Mouse (Mus musculus) forebrain, embryonic 12.5 days (tissue): Measurements from ENCODE around the gene Bscl2. TPM values are rescaled to one million over a fixed set of nuclear protein-coding genes. Genes with fewer than 3 reads are reported as not detected.
"Not testable (repeated sequence)": the region's sequence is repeated elsewhere in the genome, so short reads cannot be mapped to it uniquely, and the experiment has no call there.

ENCODE experiments used
- ATAC-seq: fragments of 200-750 bp; cut with Nextera tagmentation; 2 replicates; pipeline ENCODE4 v1.8.0; 2017; ENCODE audit warnings: moderate TSS enrichment; ENCODE audit not compliant: low FRiP score
- H3K27ac ChIP-seq: fragments of 300-500 bp; sonication (generic); 2 replicates; pipeline ENCODE4 v1.5.1; 2016; ENCODE audit warnings: mild to moderate bottlenecking
- H3K27me3 ChIP-seq: fragments of 300-500 bp; sonication (generic); 2 replicates; pipeline ENCODE4 v1.6.1; 2016; ENCODE audit warnings: mild to moderate bottlenecking
- H3K36me3 ChIP-seq: fragments of 300-500 bp; sonication (generic); replicated peaks from 2 replicates; pipeline ENCODE4 v1.6.1; 2016; ENCODE audit warnings: mild to moderate bottlenecking
- H3K4me1 ChIP-seq: fragments of 300-500 bp; sonication (generic); 2 replicates; pipeline ENCODE4 v1.6.1; 2016
- H3K4me2 ChIP-seq: fragments of 300-500 bp; sonication (generic); 2 replicates; pipeline ENCODE4 v1.6.1; 2016; ENCODE audit warnings: mild to moderate bottlenecking, moderate library complexity
- H3K4me3 ChIP-seq: fragments of 300-500 bp; sonication (generic); replicated peaks from 2 replicates; pipeline ENCODE4 v1.5.1; 2016; ENCODE audit warnings: mild to moderate bottlenecking
- H3K9ac ChIP-seq: fragments of 300-500 bp; sonication (generic); 2 replicates; pipeline ENCODE4 v1.6.1; 2016; ENCODE audit warnings: mild to moderate bottlenecking
- H3K9me3 ChIP-seq: fragments of 300-500 bp; sonication (generic); 2 replicates; pipeline ENCODE4 v1.6.1; 2016
- WGBS: fragments of 180-500 bp; shearing (Covaris S2); methylation state at CpG from one replicate; pipeline ENCODE4 v1.1.7; 2016; 5-methylcytosine and 5-hydroxymethylcytosine counted together
- polyA plus RNA-seq: library from polyadenylated mRNA; unstranded; fragments of >200 nt; fragmentation: Nextera tagmentation; extraction: Ambion mirVana; gene quantifications from 2 replicates; pipeline ENCODE4 v1.2.1, GENCODE M21; 2016

Bscl2 gene
- polyA plus RNA-seq, 1 experiment from 2014 or later, result 62.9 TPM

GRCm38 (mm10) chr19:8853117-8853516 is 15.8 kb downstream of the Bscl2 start:
- H3K36me3 ChIP-seq, result peaks cover 9% of the 10 kb centered on the region
- H3K4me1 ChIP-seq, result no peaks in the 10 kb centered on the region
- WGBS, result 95% methylated on average over 3 of the region's 3 CpGs
- no peaks in the 10 kb centered on the region for H3K9me3 ChIP-seq
- H3K27ac ChIP-seq, result no peak overlapping the region
- H3K4me2 ChIP-seq, result no peak overlapping the region
- ATAC-seq, result no peak
- peaks cover 4% of the 10 kb centered on the region; the same call in 1 of the 2 replicates for H3K27me3 ChIP-seq
- no peak overlapping the region for H3K9ac ChIP-seq
- no peak overlapping the region for H3K4me3 ChIP-seq

- H3K27me3 ChIP-seq, result no peaks in the 10 kb centered on the region
- no peak overlapping the region for H3K9ac ChIP-seq
- H3K36me3 ChIP-seq, result no peaks in the 10 kb centered on the region
- no peak overlapping the region for H3K4me2 ChIP-seq
- no peak for ATAC-seq
- no peaks in the 10 kb centered on the region for H3K4me1 ChIP-seq
- H3K4me3 ChIP-seq, result no peak overlapping the region
- WGBS, result 50% methylated on average over 4 of the region's 4 CpGs
- H3K9me3 ChIP-seq, result no peaks in the 10 kb centered on the region
- no peak overlapping the region for H3K27ac ChIP-seq
These were observed 20.4 kb downstream of the Bscl2 start for GRCm38 (mm10) chr19:8857689-8858088.

GRCm38 (mm10) chr19:8859018-8859417 is 21.8 kb downstream of the Bscl2 start:
- H3K9me3 ChIP-seq, result no peaks in the 10 kb centered on the region
- no peak overlapping the region for H3K4me3 ChIP-seq
- no peaks in the 10 kb centered on the region for H3K4me1 ChIP-seq
- no peaks in the 10 kb centered on the region for H3K36me3 ChIP-seq
- H3K27ac ChIP-seq, result no peak overlapping the region
- no peak for ATAC-seq
- no peak overlapping the region for H3K4me2 ChIP-seq
- H3K27me3 ChIP-seq, result no peaks in the 10 kb centered on the region
- WGBS, result 18% methylated on average over 1 of the region's 1 CpGs
- no peak overlapping the region for H3K9ac ChIP-seq

- Histone ChIP-seq H3K27me3 (no peaks in the 10 kb centered on the region), H3K4me1 (no peaks in the 10 kb centered on the region), H3K36me3 (no peaks in the 10 kb centered on the region), H3K9me3 (no peaks in the 10 kb centered on the region), H3K9ac (no peak overlapping the region), H3K4me3 (no peak overlapping the region), H3K4me2 (no peak overlapping the region), H3K27ac (no peak overlapping the region)
- no peak for ATAC-seq
- 85% methylated on average over 6 of the region's 6 CpGs for WGBS
These were observed 27.0 kb downstream of the Bscl2 start for GRCm38 (mm10) chr19:8864265-8864664.

GRCm38 (mm10) chr19:8870381-8870780 is 33.1 kb downstream of the Bscl2 start:
- Histone ChIP-seq H3K4me2 (peak overlapping the region; percentile 95; the same call in 1 of the 2 replicates), H3K36me3 (peaks cover 24% of the 10 kb centered on the region), H3K4me1 (peaks cover 10% of the 10 kb centered on the region)
- 58% methylated on average over 3 of the region's 3 CpGs for WGBS
- not testable (repeated sequence) for H3K27ac ChIP-seq, H3K9ac ChIP-seq, H3K27me3 ChIP-seq, ATAC-seq, H3K9me3 ChIP-seq, H3K4me3 ChIP-seq

- ATAC-seq, result peak; percentile 47
- peak overlapping the region; percentile 57 for H3K27ac ChIP-seq
- H3K9me3 ChIP-seq, result no peaks in the 10 kb centered on the region
- peaks cover 28% of the 10 kb centered on the region for H3K36me3 ChIP-seq
- H3K27me3 ChIP-seq, result no peaks in the 10 kb centered on the region
- 59% methylated on average over 9 of the region's 9 CpGs for WGBS
- H3K4me2 ChIP-seq, result peak overlapping the region; percentile 95
- peak overlapping the region; percentile 97 for H3K9ac ChIP-seq
- peaks cover 10% of the 10 kb centered on the region for H3K4me1 ChIP-seq
- H3K4me3 ChIP-seq, result peak overlapping the region; percentile 97
These were observed 33.6 kb downstream of the Bscl2 start for GRCm38 (mm10) chr19:8870838-8871237.

GRCm38 (mm10) chr19:8871267-8872186 is 34.3 kb downstream of the Bscl2 start, which contains the start of gene Ubxn1:
TSS of gene Ubxn1 (plus strand) at chr19:8871496.
- Histone ChIP-seq H3K27ac (peak within 1 kb of the TSS; percentile 78), H3K4me2 (peak within 1 kb of the TSS; percentile 95), H3K9ac (peak within 1 kb of the TSS; percentile 97), H3K9me3 (no peaks in the 10 kb centered on the region), H3K4me3 (peak within 1 kb of the TSS; percentile 97), H3K36me3 (peaks cover 35% of the 10 kb centered on the region), H3K4me1 (peaks cover 10% of the 10 kb centered on the region), H3K27me3 (no peaks in the 10 kb centered on the region)
- WGBS, result 1% methylated on average over 59 of the region's 59 CpGs
- peak; percentile 99 for ATAC-seq

GRCm38 (mm10) chr19:8872266-8872840 is 35.1 kb downstream of the Bscl2 start:
- peak overlapping the region; percentile 97 for H3K9ac ChIP-seq
- peaks cover 42% of the 10 kb centered on the region for H3K36me3 ChIP-seq
- no peak for ATAC-seq
- H3K4me2 ChIP-seq, result peak overlapping the region; percentile 95
- WGBS, result 85% methylated on average over 10 of the region's 10 CpGs
- H3K27me3 ChIP-seq, result no peaks in the 10 kb centered on the region
- no peak overlapping the region for H3K27ac ChIP-seq
- H3K4me3 ChIP-seq, result peak overlapping the region; percentile 97
- peaks cover 10% of the 10 kb centered on the region for H3K4me1 ChIP-seq
- H3K9me3 ChIP-seq, result no peaks in the 10 kb centered on the region

- WGBS, result 93% methylated on average over 7 of the region's 7 CpGs
- no peak overlapping the region for H3K9ac ChIP-seq
- ATAC-seq, result no peak
- no peak overlapping the region for H3K4me3 ChIP-seq
- no peaks in the 10 kb centered on the region for H3K9me3 ChIP-seq
- H3K27ac ChIP-seq, result no peak overlapping the region
- H3K27me3 ChIP-seq, result no peaks in the 10 kb centered on the region
- peaks cover 17% of the 10 kb centered on the region for H3K4me1 ChIP-seq
- peaks cover 42% of the 10 kb centered on the region for H3K36me3 ChIP-seq
- no peak overlapping the region for H3K4me2 ChIP-seq
These were observed 37.8 kb downstream of the Bscl2 start for GRCm38 (mm10) chr19:8875031-8875430.

- H3K4me1 ChIP-seq, result peaks cover 11% of the 10 kb centered on the region
- no peaks in the 10 kb centered on the region for H3K9me3 ChIP-seq
- under 1% methylated on average over 42 of the region's 42 CpGs for whole genome bisulfite sequencing
- H3K9ac ChIP-seq, result peak within 1 kb of the TSS; percentile 89
- ATAC-seq, result peak; percentile 97
- H3K4me2 ChIP-seq, result peak within 1 kb of the TSS; percentile 84
- H3K27ac ChIP-seq, result peak within 1 kb of the TSS; percentile 80
- peak within 1 kb of the TSS; percentile 77 for H3K4me3 ChIP-seq
- H3K27me3 ChIP-seq, result no peaks in the 10 kb centered on the region
- H3K36me3 ChIP-seq, result peaks cover 17% of the 10 kb centered on the region
These were observed 43.2 kb downstream of the Bscl2 start, which contains the start of gene Uqcc3 for GRCm38 (mm10) chr19:8880311-8881033. TSS of gene Uqcc3 (minus strand) at chr19:8880923.

GRCm38 (mm10) chr19:8881034-8881392 is 43.7 kb downstream of the Bscl2 start:
- H3K4me2 ChIP-seq, result peak overlapping the region; percentile 84
- H3K27me3 ChIP-seq, result no peaks in the 10 kb centered on the region
- peak overlapping the region; percentile 89; the same call in 1 of the 2 replicates for H3K9ac ChIP-seq
- ATAC-seq, result no peak; the same call in 1 of the 2 replicates
- 24% methylated on average over 3 of the region's 3 CpGs for WGBS
- peak overlapping the region; percentile 80; the same call in 1 of the 2 replicates for H3K27ac ChIP-seq
- H3K9me3 ChIP-seq, result no peaks in the 10 kb centered on the region
- peaks cover 12% of the 10 kb centered on the region for H3K36me3 ChIP-seq
- H3K4me1 ChIP-seq, result peaks cover 11% of the 10 kb centered on the region
- peak overlapping the region; percentile 77 for H3K4me3 ChIP-seq

GRCm38 (mm10) chr19:8883616-8884015 is 46.3 kb downstream of the Bscl2 start, which contains the start of the genes Lbhd1 and Gm49403:
TSS of gene Lbhd1 (plus strand) at chr19:8883732.
TSS of gene Gm49403 (plus strand) at chr19:8883930.
- H3K4me2 ChIP-seq, result no peak within 1 kb of the TSS
- no peak within 1 kb of the TSS for H3K9ac ChIP-seq
- H3K4me3 ChIP-seq, result no peak within 1 kb of the TSS
- no peaks in the 10 kb centered on the region for H3K9me3 ChIP-seq
- 73% methylated on average over 3 of the region's 3 CpGs for WGBS
- no peak within 1 kb of the TSS for H3K27ac ChIP-seq
- ATAC-seq, result no peak
- H3K27me3 ChIP-seq, result no peaks in the 10 kb centered on the region
- peaks cover 21% of the 10 kb centered on the region for H3K4me1 ChIP-seq
- H3K36me3 ChIP-seq, result no peaks in the 10 kb centered on the region
